Mouse (Mus musculus): ENCODE data around the gene Twf2. TPM values are rescaled to one million over a fixed set of nuclear protein-coding genes. Genes with fewer than 3 reads are reported as not detected.
"Not testable (repeated sequence)": the region's sequence is repeated elsewhere in the genome, so short reads cannot be mapped to it uniquely, and the experiment has no call there.

Twf2 gene
- 100 to 1,000 TPM in 3 of 4 experiments, 10 to 100 TPM in 1; 92.9 to 136 (median 118) TPM for total RNA-seq (2022)

DNA sequence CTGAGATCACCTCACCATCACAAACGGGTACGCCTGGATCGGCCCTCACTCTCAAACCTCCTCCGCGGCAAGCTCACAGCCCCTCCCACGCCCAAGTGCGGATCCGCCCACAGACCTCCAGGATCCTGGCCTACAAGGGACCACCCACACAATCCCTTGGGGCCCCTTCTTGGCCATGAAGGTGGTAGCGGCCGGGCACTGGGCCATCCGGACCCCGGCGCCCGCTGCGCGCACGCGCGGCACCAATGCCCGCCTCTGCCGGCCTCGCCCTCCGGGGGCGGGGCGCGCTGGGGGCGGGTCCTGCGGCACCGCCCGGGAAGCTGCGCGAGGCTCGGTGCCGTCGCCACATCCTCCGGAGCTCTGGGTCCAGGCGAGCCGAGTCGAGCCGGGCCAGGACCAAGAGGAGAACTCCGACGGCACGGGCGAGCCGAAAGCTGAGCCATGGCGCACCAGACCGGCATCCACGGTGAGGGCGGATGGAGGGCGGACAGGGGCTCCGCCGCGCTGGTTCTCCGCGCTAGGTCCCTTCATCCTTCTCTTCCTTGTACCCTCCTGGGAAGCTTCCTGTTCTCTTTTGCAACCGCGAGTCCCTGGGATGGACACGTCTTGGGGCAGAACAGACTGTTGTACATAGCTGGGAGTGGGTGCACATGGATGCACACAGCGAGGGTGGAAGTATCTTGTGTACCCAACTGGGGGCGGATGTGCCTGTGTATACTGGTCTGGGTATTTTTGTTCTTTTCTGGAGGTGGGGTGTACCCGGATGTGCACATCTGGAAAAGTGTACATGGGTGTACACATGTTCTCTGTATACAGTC, at the start of gene Twf2:
Twf2 (plus strand) TSS at position 290 of the 818 bp plus-strand sequence.
- DNase-seq = peak; percentile 91

DNA sequence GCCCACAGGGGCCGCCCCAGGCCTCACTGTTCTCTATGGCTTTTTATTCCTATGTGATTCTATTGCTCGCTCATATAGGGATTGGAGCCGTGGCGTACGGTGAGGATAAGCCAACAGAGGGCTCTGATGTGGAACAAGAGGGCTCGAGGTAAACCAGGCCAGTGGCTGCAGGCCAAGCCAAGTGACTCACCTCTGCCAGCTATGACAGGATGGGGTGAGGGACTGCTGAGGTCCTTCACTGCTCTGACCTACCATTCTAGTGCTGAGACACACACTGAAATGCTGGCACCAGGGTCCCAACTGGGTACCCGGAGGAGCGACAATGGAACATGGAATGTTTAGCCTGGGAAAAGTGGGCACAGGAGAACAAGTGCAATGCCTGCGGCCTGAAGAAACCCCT, 48.8 kb upstream of the Twf2 start:
- DNase-seq = peak; percentile 78

DNA sequence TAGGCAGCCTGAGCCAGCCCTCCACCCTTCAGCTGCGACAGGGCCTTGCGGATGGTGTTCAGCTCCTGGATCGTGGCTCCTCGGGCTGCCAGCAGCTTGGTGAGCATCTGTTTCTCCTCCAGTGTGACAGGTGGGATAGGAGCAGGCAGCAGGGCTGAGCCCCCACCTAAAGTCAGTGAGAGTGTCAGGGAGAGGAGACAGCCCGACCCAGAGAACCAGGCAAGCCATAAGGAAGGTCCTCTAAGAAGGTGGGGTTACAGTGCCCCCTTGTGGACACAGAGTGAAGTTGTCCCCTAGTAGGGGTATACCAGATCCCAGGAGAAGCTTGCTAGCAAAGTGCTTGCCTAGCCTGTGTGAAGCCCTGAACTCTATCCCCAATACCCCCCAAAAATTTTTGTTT, 46.5 kb upstream of the Twf2 start:
- DNase-seq = no peak

GRCm38 (mm10) chr9:106156921-106157622, 45.8 kb upstream of the Twf2 start:
- DNase-seq = no peak

GRCm38 (mm10) chr9:106157623-106157925, 45.3 kb upstream of the Twf2 start:
- no peak for DNase-seq

- no peak for DNase-seq
Measured at GRCm38 (mm10) chr9:106158037-106158491, 44.8 kb upstream of the Twf2 start, which contains the start of gene Glyctk. Gene Glyctk, minus strand, starts transcription at chr9:106158138.

GRCm38 (mm10) chr9:106159237-106159636, 43.7 kb upstream of the Twf2 start:
- DNase-seq = no peak

GRCm38 (mm10) chr9:106159784-106160301, 43.1 kb upstream of the Twf2 start:
- DNase-seq = peak; percentile 90

GRCm38 (mm10) chr9:106160426-106160825, 42.5 kb upstream of the Twf2 start:
- DNase-seq = no peak

DNA sequence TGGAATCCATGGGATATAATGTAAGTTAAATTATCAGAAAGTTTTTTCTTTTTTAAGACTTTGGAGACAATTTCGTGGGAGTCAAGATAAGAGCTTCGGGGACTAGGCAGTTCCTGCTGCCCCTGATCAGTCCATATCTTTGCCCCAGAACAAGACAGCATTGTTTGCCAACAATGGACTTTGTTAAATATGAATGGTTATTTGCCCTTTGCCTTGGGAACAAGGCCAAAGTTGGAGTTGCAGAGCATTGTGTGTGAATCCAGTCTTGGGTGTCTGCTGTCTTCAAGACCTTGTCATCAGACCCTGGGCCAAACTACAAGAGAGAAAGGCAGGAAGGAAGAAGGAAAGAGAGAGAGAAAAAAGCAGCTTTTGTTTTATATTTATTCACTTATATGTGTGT, 36.2 kb upstream of the Twf2 start:
- DNase-seq = no peak

- DNase-seq = no peak
Measured at GRCm38 (mm10) chr9:106167241-106167640, 35.7 kb upstream of the Twf2 start.

- no peak for DNase-seq
Measured at GRCm38 (mm10) chr9:106167703-106168102, 35.2 kb upstream of the Twf2 start.

DNA sequence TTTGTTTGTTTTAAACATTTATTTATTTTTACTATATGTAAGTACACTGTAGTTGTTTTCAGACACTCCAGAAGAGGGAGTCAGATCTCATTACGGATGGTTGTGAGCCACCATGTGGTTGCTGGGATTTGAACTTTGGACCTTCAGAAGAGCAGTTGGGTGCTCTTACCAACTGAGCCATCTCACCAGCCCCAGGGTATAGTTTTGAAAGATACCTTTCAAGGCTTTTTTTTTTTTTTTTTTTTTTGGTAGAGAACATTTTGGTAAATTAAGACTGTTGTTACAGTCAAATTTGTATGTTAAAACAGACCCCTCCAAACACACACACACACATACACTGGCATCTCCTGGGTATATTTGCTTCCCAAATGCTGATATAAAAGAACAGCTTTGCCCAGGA, 33.9 kb upstream of the Twf2 start:
- not testable (repeated sequence) for DNase-seq

DNA sequence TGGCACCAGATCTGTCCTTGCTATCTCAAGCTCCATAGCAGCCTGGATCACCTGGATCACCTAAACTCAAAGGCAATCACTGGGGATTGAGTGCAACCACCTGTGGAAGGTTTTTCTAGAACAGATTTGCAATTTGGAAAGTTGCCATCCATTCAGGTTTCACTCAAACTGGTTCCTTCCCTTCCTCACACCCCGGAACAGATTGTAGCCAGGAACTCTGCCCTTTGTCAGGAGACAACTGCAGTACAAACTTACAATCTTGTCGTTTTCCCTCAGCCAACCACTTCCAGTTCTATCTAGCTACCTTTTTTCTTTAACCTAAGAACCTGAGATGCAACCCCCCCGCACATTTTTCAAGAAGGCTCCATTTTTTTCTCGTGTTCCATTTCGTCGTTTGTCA, 33.0 kb upstream of the Twf2 start:
- DNase-seq = no peak

- peak; percentile 87 for DNase-seq
Measured at GRCm38 (mm10) chr9:106170556-106171345, 32.2 kb upstream of the Twf2 start, which contains the start of gene Wdr82. Gene Wdr82, plus strand, starts transcription at chr9:106170928.

DNA sequence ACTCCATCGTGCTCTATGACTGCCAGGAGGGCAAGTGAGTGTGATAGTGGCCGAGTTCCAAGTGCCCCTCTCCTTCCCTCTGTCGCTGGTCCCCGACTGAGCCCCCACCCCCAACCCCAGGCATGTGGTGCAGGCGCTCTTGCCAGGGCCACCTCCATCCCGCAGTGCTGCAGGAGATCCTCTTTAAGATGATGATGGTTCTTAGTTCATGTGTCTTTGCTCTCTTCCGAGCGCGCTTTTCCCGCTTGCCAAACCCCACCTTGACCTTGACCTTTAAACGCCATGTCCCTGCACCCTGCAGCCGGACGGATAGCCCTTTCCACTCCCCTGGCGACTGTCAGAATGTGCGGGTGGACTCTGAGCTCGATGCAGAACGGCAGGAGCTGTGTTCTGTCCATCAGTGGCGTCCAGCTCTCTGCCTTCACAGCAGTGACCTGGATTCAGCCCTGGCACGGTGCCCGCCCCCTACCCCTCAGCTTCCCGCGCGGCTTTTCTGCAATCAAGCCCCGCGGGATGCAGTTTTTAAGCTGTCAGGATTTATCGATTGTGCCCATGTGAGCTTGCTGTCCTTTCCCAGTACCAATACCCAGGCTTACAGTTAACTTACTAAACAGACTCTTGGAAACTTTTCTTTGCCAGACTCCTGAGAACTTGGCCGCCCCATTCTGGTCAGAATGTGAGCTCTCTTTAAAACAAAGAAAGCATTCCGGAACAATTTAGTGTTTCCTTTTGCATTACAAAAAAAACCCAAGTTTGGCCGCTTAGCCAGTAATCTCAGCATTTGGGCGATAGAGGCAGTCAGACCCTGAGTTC, 31.4 kb upstream of the Twf2 start:
- peak; percentile 79 for DNase-seq

DNA sequence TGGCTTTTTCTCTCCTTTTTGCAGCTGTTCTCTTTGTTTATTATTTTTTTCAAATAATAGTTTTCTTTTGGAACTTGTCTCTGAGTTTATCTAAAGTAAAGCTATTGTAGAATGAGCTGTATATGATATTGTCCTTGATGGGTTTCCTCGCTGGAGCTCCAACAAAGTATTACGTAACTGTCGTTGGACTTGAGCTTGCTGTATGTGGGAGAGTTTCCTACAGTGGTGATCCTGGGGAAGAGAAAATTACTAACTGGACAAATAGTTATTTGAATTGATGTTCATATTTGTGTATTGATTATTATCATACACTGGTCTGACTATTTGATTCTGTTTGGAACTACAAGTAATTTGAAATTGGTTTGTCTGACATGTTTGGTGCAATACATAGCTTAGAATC, 30.4 kb upstream of the Twf2 start:
- DNase-seq = no peak

GRCm38 (mm10) chr9:106173363-106173762, 29.5 kb upstream of the Twf2 start:
- no peak for DNase-seq

GRCm38 (mm10) chr9:106175552-106176200, 27.2 kb upstream of the Twf2 start:
- DNase-seq = no peak

DNA sequence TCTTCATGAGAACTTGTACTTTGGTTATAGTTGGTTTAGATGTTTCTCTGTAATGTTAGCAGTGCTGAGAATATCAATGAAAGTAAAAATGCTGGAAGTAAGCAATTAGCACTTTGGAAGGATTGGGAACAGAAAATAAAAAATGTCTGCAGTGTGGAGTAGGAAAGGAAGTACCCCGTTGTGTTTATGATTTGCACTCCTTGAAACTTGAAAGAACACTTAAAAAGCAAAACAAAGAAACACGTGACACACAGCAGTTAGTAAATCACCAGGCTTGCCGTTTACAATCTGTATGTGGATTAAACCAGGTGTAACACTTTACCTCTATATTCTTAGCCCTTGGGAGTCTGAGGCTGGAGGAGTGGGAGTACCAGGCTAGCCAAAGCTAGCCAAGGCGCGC, 26.1 kb upstream of the Twf2 start:
- DNase-seq = no peak

DNA sequence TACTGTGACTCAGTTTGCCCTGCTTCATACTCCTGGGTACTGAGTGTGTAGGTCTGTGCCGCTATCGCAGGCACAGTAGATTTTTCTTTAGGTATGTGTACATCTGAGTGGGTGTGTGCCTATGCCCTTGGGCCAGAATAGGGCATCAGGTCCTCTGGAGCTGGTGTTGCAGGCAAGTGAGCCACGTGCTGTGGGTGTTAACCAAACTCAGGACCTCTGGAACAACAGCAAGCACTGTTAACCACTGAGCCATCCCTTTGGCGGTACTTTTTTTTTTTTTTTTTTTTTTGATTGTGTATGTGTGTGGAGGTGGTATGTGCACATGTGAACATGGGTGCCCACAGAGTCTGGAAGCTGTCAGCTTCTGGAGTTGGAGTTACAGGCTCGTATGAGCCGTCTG, 25.1 kb upstream of the Twf2 start:
- DNase-seq = no peak
